Mouse (Mus musculus) testis, adult 2 months (tissue): Measurements from ENCODE around the gene Lypd9.
"Not testable (repeated sequence)": the region's sequence is repeated elsewhere in the genome, so short reads cannot be mapped to it uniquely, and the experiment has no call there.

ENCODE experiments used
- CTCF ChIP-seq: fragments of 200-500 bp; IDR thresholded peaks from 2 replicates; pipeline ENCODE4 v1.5.1; 2012; ENCODE audit warnings: low read depth, mild to moderate bottlenecking, inconsistent platforms, low read length, moderate library complexity; ENCODE audit not compliant: control insufficient read depth, insufficient read depth, insufficient replicate concordance
- POLR2A ChIP-seq: fragments of 200-500 bp; IDR thresholded peaks from 2 replicates; pipeline ENCODE4 v1.6.1; 2012; ENCODE audit warnings: low read depth, mild to moderate bottlenecking, inconsistent platforms, low read length, moderate library complexity; ENCODE audit not compliant: control insufficient read depth

DNA sequence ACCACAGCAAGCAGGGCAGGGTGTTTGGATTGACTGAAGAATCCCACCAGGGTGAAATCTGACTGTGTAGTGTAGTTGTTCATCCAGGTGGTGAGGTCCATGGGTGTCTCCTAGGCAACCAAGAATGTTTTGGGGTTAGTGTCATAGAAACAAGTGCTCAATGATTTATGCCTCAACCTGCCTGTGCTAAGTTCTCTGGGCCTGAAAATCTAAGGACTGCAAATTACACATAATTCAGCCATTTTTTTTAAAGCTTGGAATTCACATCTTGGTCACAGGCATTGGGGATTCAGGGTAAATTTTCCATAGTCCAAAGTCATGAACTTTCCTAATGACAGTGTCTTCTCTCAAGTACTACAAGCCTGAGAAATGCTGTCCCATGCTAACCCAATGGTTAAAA is 49.7 kb upstream of the Lypd9 start, which contains the start of gene Olfr331:
- not testable (repeated sequence) for TF ChIP-seq CTCF, POLR2A
